Mouse (Mus musculus) macrophage (primary cell): ENCODE data around the gene Tmem119. TPM values are rescaled to one million over a fixed set of nuclear protein-coding genes. Genes with fewer than 3 reads are reported as not detected.

Experiments
- H3K27ac ChIP-seq: fragments of 350-480 bp; formaldehyde crosslinking; 2 replicates; pipeline ENCODE4 v1.9.0; 2021
- H3K36me3 ChIP-seq: fragments of 350-480 bp; formaldehyde crosslinking; 2 replicates; pipeline ENCODE4 v1.9.0; 2021; ENCODE audit errors: inconsistent target
- H3K4me3 ChIP-seq: fragments of 350-480 bp; formaldehyde crosslinking; 2 replicates; pipeline ENCODE4 v1.9.0; 2021; ENCODE audit errors: inconsistent target
- H3K79me2 ChIP-seq: fragments of 350-480 bp; formaldehyde crosslinking; 2 replicates; pipeline ENCODE4 v1.9.0; 2021; ENCODE audit errors: inconsistent target
- WGBS: methylation state at CpG from one replicate; pipeline ENCODE4 v1.1.7; 2026; ENCODE audit warnings: inconsistent platforms; ENCODE audit not compliant: missing documents; 5-methylcytosine and 5-hydroxymethylcytosine counted together
- polyA plus RNA-seq: library from polyadenylated mRNA; stranded (reverse); fragments of 250-400 nt; gene quantifications from 3 replicates; pipeline ENCODE4 v1.2.4, GENCODE M21; 2018; ENCODE audit warnings: inconsistent platforms

The Tmem119 gene
- polyA plus RNA-seq, 1 experiment from 2014 or later = not detected

DNA sequence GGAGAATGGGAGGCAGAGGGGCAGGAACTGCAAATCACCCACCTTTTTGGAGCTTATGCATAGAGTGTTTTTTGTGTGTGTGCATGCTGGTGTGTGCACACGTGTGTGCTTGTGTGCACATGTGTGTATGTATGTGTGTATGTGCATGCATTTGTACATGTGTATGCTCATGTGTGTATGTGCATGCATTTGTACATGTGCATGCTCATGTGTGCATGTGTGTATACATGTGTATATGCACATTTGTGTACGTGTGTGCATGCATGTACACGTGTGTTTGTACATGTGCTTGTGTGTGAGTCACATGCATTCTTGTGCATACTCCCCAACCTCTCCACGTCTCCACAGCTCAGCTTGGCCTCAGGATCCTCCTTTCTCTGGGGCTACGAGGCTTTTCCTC lies 30.5 kb upstream of the Tmem119 start:
- Histone ChIP-seq H3K79me2 (peaks cover 46% of the 10 kb centered on the region), H3K27ac (peak overlapping the region; percentile 86), H3K4me3 (no peak overlapping the region), H3K36me3 (0 out of 2 replicates have a peak, but pooled peaks cover 7% of the 10 kb centered on the region)
- WGBS = 77% methylated on average over 5 of the region's 5 CpGs

GRCm38 (mm10) chr5:113830292-113830643 lies 30.0 kb upstream of the Tmem119 start:
- peak overlapping the region; percentile 67 for H3K4me3 ChIP-seq
- H3K27ac ChIP-seq = peak overlapping the region; percentile 86
- peaks cover 52% of the 10 kb centered on the region for H3K79me2 ChIP-seq
- WGBS = 0% methylated on average over 8 of the region's 10 CpGs
- peaks cover 9% of the 10 kb centered on the region; the same call in 1 of the 2 replicates for H3K36me3 ChIP-seq

- Histone ChIP-seq H3K27ac (peak overlapping the region; percentile 86), H3K4me3 (peak overlapping the region; percentile 67), H3K79me2 (peaks cover 57% of the 10 kb centered on the region), H3K36me3 (peaks cover 15% of the 10 kb centered on the region; the same call in 1 of the 2 replicates)
- 16% methylated on average over 6 of the region's 7 CpGs for WGBS
Measured at GRCm38 (mm10) chr5:113829566-113830291, 29.4 kb upstream of the Tmem119 start.

- Histone ChIP-seq H3K27ac (peak overlapping the region; percentile 86), H3K4me3 (peak overlapping the region; percentile 67), H3K36me3 (peaks cover 27% of the 10 kb centered on the region; the same call in 1 of the 2 replicates), H3K79me2 (peaks cover 69% of the 10 kb centered on the region)
- WGBS = 46% methylated on average over 7 of the region's 7 CpGs
Measured at GRCm38 (mm10) chr5:113828481-113828880, 28.2 kb upstream of the Tmem119 start.

GRCm38 (mm10) chr5:113827991-113828411 lies 27.7 kb upstream of the Tmem119 start:
- peak overlapping the region; percentile 67 for H3K4me3 ChIP-seq
- peaks cover 32% of the 10 kb centered on the region for H3K36me3 ChIP-seq
- H3K79me2 ChIP-seq = peaks cover 74% of the 10 kb centered on the region
- WGBS = 11% methylated on average over 4 of the region's 4 CpGs
- H3K27ac ChIP-seq = peak overlapping the region; percentile 86

GRCm38 (mm10) chr5:113826619-113827018 lies 26.3 kb upstream of the Tmem119 start:
- H3K79me2 ChIP-seq = peaks cover 87% of the 10 kb centered on the region
- H3K36me3 ChIP-seq = peaks cover 38% of the 10 kb centered on the region
- WGBS = 83% methylated on average over 4 of the region's 4 CpGs
- H3K4me3 ChIP-seq = no peak overlapping the region
- H3K27ac ChIP-seq = no peak overlapping the region

DNA sequence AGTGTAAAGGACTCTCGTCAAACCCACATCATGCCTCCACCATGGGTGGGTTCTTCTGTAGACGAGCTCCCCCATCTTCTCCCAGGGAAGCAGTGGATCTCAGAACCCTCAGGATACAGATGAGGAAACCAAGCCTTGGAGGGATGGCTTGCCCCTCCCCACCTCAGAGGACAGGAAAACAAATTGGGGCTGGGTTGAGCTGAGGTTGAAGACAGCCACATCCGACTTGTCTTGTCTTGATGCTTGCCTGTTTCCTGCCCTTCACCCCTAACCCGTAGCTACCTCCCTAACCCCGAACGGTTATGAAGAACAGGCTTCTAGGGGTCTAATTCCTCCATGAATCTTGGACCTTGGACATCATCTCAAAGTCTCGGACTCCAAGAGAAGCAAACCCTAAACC lies 25.2 kb upstream of the Tmem119 start:
- Histone ChIP-seq H3K36me3 (peaks cover 38% of the 10 kb centered on the region), H3K79me2 (peaks cover 97% of the 10 kb centered on the region), H3K4me3 (no peak overlapping the region), H3K27ac (no peak overlapping the region)
- WGBS = 43% methylated on average over 5 of the region's 7 CpGs

DNA sequence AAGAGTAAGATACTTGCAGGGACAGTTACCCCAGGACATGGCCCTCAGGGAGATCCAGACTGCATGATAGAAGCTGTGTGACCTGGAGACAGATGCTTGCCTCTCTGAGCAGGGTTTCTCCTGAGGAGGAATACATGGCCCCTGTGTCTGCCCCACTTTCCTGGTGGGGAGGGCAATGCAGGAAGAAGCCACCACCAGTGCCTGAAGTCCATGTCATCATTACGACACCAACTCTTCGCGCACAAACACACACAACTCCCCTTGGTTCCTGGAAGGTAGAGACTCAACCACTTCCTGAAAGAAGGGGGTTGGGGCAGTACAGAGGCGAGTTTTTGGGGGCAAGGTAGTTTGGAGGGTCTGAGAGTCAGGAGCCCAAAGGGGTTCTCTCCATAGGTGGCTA lies 23.9 kb upstream of the Tmem119 start:
- peaks cover 92% of the 10 kb centered on the region for H3K79me2 ChIP-seq
- no peak overlapping the region for H3K27ac ChIP-seq
- H3K36me3 ChIP-seq = peaks cover 49% of the 10 kb centered on the region
- no peak overlapping the region for H3K4me3 ChIP-seq
- 29% methylated on average over 4 of the region's 4 CpGs for WGBS

DNA sequence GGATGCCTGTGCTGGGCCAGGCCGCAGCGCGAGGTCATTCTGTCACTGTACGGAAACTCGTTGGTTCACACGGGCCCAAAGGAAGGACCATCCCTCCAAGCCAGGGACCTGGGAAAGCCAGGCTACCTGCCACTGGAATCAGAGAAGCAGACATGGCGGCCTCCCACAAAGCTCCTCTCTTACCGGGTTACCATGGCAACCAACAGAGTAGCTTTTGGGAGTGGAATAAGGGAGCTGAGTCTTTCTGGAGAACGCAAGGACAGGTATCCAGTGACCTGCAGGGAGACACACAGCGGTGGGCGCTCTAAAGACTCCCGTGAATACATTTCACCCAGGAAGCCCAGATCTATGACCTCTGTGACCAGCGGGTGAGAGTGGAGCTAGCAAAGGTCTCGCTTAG lies 18.3 kb upstream of the Tmem119 start:
- Histone ChIP-seq H3K4me3 (no peak overlapping the region), H3K36me3 (peaks cover 36% of the 10 kb centered on the region), H3K79me2 (peaks cover 36% of the 10 kb centered on the region), H3K27ac (no peak overlapping the region)
- 92% methylated on average over 14 of the region's 14 CpGs for WGBS

- H3K4me3 ChIP-seq = no peak overlapping the region
- no peak overlapping the region for H3K27ac ChIP-seq
- WGBS = 20% methylated on average over 15 of the region's 15 CpGs
Measured at GRCm38 (mm10) chr5:113815638-113816152, 15.4 kb upstream of the Tmem119 start.

GRCm38 (mm10) chr5:113815041-113815389 lies 14.7 kb upstream of the Tmem119 start:
- WGBS = 80% methylated on average over 11 of the region's 11 CpGs
- H3K4me3 ChIP-seq = no peak overlapping the region
- H3K27ac ChIP-seq = no peak overlapping the region

More at GRCm38 (mm10) chr5:113815638-113816152, 15.4 kb upstream of the Tmem119 start:
- Histone ChIP-seq H3K36me3 (peaks cover 24% of the 10 kb centered on the region; the same call in 1 of the 2 replicates), H3K79me2 (peaks cover 9% of the 10 kb centered on the region; the same call in 1 of the 2 replicates)

GRCm38 (mm10) chr5:113814111-113815040 lies 14.1 kb upstream of the Tmem119 start:
- H3K4me3 ChIP-seq = no peak overlapping the region
- H3K27ac ChIP-seq = no peak overlapping the region
- no peaks in the 10 kb centered on the region for H3K79me2 ChIP-seq
- peaks cover 15% of the 10 kb centered on the region; the same call in 1 of the 2 replicates for H3K36me3 ChIP-seq
- WGBS = 59% methylated on average over 27 of the region's 27 CpGs

More at GRCm38 (mm10) chr5:113815041-113815389, 14.7 kb upstream of the Tmem119 start:
- peaks cover 21% of the 10 kb centered on the region; the same call in 1 of the 2 replicates for H3K36me3 ChIP-seq
- H3K79me2 ChIP-seq = peaks cover 2% of the 10 kb centered on the region; the same call in 1 of the 2 replicates

GRCm38 (mm10) chr5:113813608-113814007 lies 13.3 kb upstream of the Tmem119 start:
- H3K79me2 ChIP-seq = no peaks in the 10 kb centered on the region
- no peak overlapping the region for H3K4me3 ChIP-seq
- WGBS = 37% methylated on average over 9 of the region's 9 CpGs
- peaks cover 7% of the 10 kb centered on the region; the same call in 1 of the 2 replicates for H3K36me3 ChIP-seq
- no peak overlapping the region for H3K27ac ChIP-seq

DNA sequence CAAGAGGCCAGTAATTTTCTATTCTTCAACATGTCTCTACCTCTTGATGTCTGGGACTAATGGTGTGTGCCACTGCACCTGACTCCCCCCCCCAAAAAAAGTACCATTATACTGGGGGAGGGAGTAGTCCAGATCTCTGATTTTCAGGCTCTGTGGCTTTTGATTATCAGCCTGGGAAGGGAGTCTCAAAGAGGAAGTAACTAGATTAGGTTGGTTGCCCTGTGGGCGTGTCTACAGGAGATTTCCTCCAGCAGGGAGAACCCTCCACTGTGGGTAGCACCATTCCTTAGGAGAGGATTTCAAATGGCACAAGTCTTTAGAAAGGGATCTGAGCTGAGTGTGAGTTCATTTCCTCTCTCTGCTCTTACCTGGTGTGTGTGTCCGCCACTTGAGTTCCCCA lies 12.3 kb upstream of the Tmem119 start:
- Histone ChIP-seq H3K79me2 (no peaks in the 10 kb centered on the region), H3K36me3 (no peaks in the 10 kb centered on the region; the same call in 1 of the 2 replicates), H3K27ac (no peak overlapping the region), H3K4me3 (no peak overlapping the region)
- WGBS = 50% methylated on average over 2 of the region's 2 CpGs
